Mouse (Mus musculus) kidney, embryonic 15.5 days (tissue): ENCODE results near the gene Hexim2. TPM values are rescaled to one million over a fixed set of nuclear protein-coding genes. Genes with fewer than 3 reads are reported as not detected.

Experiments used
- ATAC-seq: fragments of 200-750 bp; cut with Nextera tagmentation; replicated peaks from 2 replicates; pipeline ENCODE4 v1.8.0; 2017; ENCODE audit warnings: moderate TSS enrichment; ENCODE audit not compliant: low FRiP score
- H3K27ac ChIP-seq: fragments of 300-500 bp; sonication (generic); 2 replicates; pipeline ENCODE4 v1.5.1; 2015; ENCODE audit warnings: mild to moderate bottlenecking, inconsistent platforms
- H3K27me3 ChIP-seq: fragments of 300-500 bp; sonication (generic); 2 replicates; pipeline ENCODE4 v1.6.1; 2015; ENCODE audit warnings: inconsistent platforms
- H3K36me3 ChIP-seq: fragments of 300-500 bp; sonication (generic); 2 replicates; pipeline ENCODE4 v1.6.1; 2015; ENCODE audit warnings: inconsistent platforms
- H3K4me1 ChIP-seq: fragments of 300-500 bp; sonication (generic); 2 replicates; pipeline ENCODE4 v1.6.1; 2015; ENCODE audit warnings: inconsistent platforms
- H3K4me2 ChIP-seq: fragments of 300-500 bp; sonication (generic); 2 replicates; pipeline ENCODE4 v1.6.1; 2015; ENCODE audit warnings: moderate library complexity, mild to moderate bottlenecking, inconsistent platforms
- H3K4me3 ChIP-seq: fragments of 300-500 bp; sonication (generic); replicated peaks from 2 replicates; pipeline ENCODE4 v1.5.1; 2015; ENCODE audit warnings: mild to moderate bottlenecking, inconsistent platforms
- H3K9ac ChIP-seq: fragments of 300-500 bp; sonication (generic); 2 replicates; pipeline ENCODE4 v1.6.1; 2015; ENCODE audit warnings: mild to moderate bottlenecking, inconsistent platforms
- H3K9me3 ChIP-seq: fragments of 300-500 bp; sonication (generic); replicated peaks from 2 replicates; pipeline ENCODE4 v1.6.1; 2016; ENCODE audit warnings: inconsistent platforms
- WGBS: fragments of 180-500 bp; shearing (Covaris S2); methylation state at CpG from one replicate; pipeline ENCODE4 v1.1.7; 2015; ENCODE audit warnings: mixed read lengths; 5-methylcytosine and 5-hydroxymethylcytosine counted together
- polyA plus RNA-seq: library from polyadenylated mRNA; unstranded; fragments of >200 nt; fragmentation: Nextera tagmentation; extraction: Ambion mirVana; gene quantifications from 2 replicates; pipeline ENCODE4 v1.2.1, GENCODE M21; 2015

Gene Hexim2
- polyA plus RNA-seq, 1 experiment from 2014 or later = 10.7 TPM

- H3K36me3 ChIP-seq = no peaks in the 10 kb centered on the region
- 92% methylated on average over 8 of the region's 8 CpGs for WGBS
- no peak for ATAC-seq
- peaks cover 16% of the 10 kb centered on the region for H3K4me1 ChIP-seq
- no peak overlapping the region for H3K4me3 ChIP-seq
- no peaks in the 10 kb centered on the region for H3K9me3 ChIP-seq
- H3K9ac ChIP-seq = no peak overlapping the region
- no peak overlapping the region for H3K27ac ChIP-seq
- no peaks in the 10 kb centered on the region for H3K27me3 ChIP-seq
- H3K4me2 ChIP-seq = no peak overlapping the region
Measured at GRCm38 (mm10) chr11:103178748-103179147, 46.5 kb downstream of the Hexim2 start.

GRCm38 (mm10) chr11:103180426-103180825, 48.2 kb downstream of the Hexim2 start:
- H3K27ac ChIP-seq = no peak overlapping the region

DNA sequence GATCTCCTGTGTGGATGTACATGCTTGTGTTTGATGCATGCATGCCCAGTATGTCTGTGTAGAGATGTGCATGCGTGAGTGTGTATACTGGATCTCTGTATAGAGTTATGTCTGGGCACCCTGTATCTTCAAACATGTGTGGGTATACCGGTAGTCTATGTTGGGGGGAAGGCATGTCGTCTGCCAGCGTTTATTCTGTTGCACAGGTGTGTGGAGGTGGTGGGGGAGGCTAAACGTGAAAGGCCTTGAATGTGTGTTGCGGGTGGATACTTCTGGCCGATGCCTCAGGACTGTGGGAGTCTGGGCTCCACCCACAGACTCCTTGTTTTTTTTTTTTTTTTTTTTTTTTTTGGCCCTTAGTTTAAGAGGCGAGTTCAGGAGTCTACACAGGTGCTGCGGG, 49.1 kb downstream of the Hexim2 start:
- Histone ChIP-seq H3K27me3 (no peaks in the 10 kb centered on the region), H3K9ac (no peak overlapping the region), H3K4me2 (no peak overlapping the region), H3K36me3 (no peaks in the 10 kb centered on the region), H3K4me3 (no peak overlapping the region), H3K4me1 (no peaks in the 10 kb centered on the region), H3K9me3 (no peaks in the 10 kb centered on the region), H3K27ac (no peak overlapping the region)
- ATAC-seq = no peak
- 69% methylated on average over 9 of the region's 9 CpGs for WGBS

More at GRCm38 (mm10) chr11:103180426-103180825, 48.2 kb downstream of the Hexim2 start:
- Histone ChIP-seq H3K4me1 (0 out of 2 replicates have a peak, but pooled peaks cover 7% of the 10 kb centered on the region), H3K4me2 (no peak overlapping the region), H3K9ac (no peak overlapping the region), H3K36me3 (no peaks in the 10 kb centered on the region), H3K4me3 (no peak overlapping the region), H3K9me3 (no peaks in the 10 kb centered on the region), H3K27me3 (no peaks in the 10 kb centered on the region)
- 68% methylated on average over 1 of the region's 1 CpGs for WGBS
- ATAC-seq = no peak

GRCm38 (mm10) chr11:103181911-103182310, 49.7 kb downstream of the Hexim2 start:
- H3K27ac ChIP-seq = no peak overlapping the region
- 88% methylated on average over 3 of the region's 3 CpGs for WGBS
- H3K36me3 ChIP-seq = no peaks in the 10 kb centered on the region
- no peak overlapping the region for H3K9ac ChIP-seq
- H3K4me1 ChIP-seq = no peaks in the 10 kb centered on the region
- ATAC-seq = peak; percentile 41; the same call in 1 of the 2 replicates
- H3K27me3 ChIP-seq = no peaks in the 10 kb centered on the region
- no peaks in the 10 kb centered on the region for H3K9me3 ChIP-seq
- no peak overlapping the region for H3K4me2 ChIP-seq
- no peak overlapping the region for H3K4me3 ChIP-seq

GRCm38 (mm10) chr11:103184891-103185290, 52.7 kb downstream of the Hexim2 start:
- Histone ChIP-seq H3K9ac (no peak overlapping the region), H3K4me3 (no peak overlapping the region), H3K4me2 (no peak overlapping the region), H3K4me1 (no peaks in the 10 kb centered on the region), H3K36me3 (no peaks in the 10 kb centered on the region), H3K27ac (no peak overlapping the region), H3K9me3 (no peaks in the 10 kb centered on the region), H3K27me3 (peaks cover 2% of the 10 kb centered on the region; the same call in 1 of the 2 replicates)
- WGBS = 37% methylated on average over 2 of the region's 2 CpGs
- ATAC-seq = no peak

Other genes starting within 250 kb of the Hexim2 start
- gene Fam187a, start 247.3 kb upstream of the Hexim2 start, polyA plus RNA-seq = not detected in 2 replicates
- 0.22 and 0.32 TPM in 2 replicates for gene Gfap, start 231.5 kb upstream of the Hexim2 start, polyA plus RNA-seq
- 10.7 and 12.4 TPM in 2 replicates for gene Kif18b, start 207.3 kb upstream of the Hexim2 start, polyA plus RNA-seq
- gene C1ql1, start 185.7 kb upstream of the Hexim2 start, polyA plus RNA-seq = 3.7 and 4.2 TPM in 2 replicates
- 59.2 and 63.2 TPM in 2 replicates for gene Nmt1, start 104.2 kb upstream of the Hexim2 start, polyA plus RNA-seq
- gene Dcakd, start 104.1 kb upstream of the Hexim2 start, polyA plus RNA-seq = 165 and 187 TPM in 2 replicates
- gene Plcd3, start 30.8 kb upstream of the Hexim2 start, polyA plus RNA-seq = 6.2 and 6.4 TPM in 2 replicates
- 19.4 and 25.3 TPM in 2 replicates for gene Acbd4, start 30.7 kb upstream of the Hexim2 start, polyA plus RNA-seq
- gene Hexim1, start 16.2 kb upstream of the Hexim2 start, polyA plus RNA-seq = 5.0 and 5.5 TPM in 2 replicates
- 2.2 and 3.8 TPM in 2 replicates for gene Fmnl1, start 38.7 kb downstream of the Hexim2 start, polyA plus RNA-seq
- 0.19 and 0.42 TPM in 2 replicates for gene 1700023F06Rik, start 76.1 kb downstream of the Hexim2 start, polyA plus RNA-seq
- not detected in 2 replicates for gene Spata32, start 86.0 kb downstream of the Hexim2 start, polyA plus RNA-seq
- gene Map3k14, start 135.0 kb downstream of the Hexim2 start, polyA plus RNA-seq = 4.3 and 4.9 TPM in 2 replicates
- gene Arhgap27, start 231.3 kb downstream of the Hexim2 start, polyA plus RNA-seq = 15.8 and 17.2 TPM in 2 replicates